Mouse (Mus musculus) frontal cortex, adult (tissue): Measurements from ENCODE around the gene Lpxn.

Experiments used
- ATAC-seq: cut with Nextera tagmentation; 2 replicates; pipeline ENCODE4 v1.9.2; 2017; ENCODE audit warnings: mild to moderate bottlenecking, moderate library complexity, mixed read lengths; ENCODE audit not compliant: low TSS enrichment

Gene Lpxn

DNA sequence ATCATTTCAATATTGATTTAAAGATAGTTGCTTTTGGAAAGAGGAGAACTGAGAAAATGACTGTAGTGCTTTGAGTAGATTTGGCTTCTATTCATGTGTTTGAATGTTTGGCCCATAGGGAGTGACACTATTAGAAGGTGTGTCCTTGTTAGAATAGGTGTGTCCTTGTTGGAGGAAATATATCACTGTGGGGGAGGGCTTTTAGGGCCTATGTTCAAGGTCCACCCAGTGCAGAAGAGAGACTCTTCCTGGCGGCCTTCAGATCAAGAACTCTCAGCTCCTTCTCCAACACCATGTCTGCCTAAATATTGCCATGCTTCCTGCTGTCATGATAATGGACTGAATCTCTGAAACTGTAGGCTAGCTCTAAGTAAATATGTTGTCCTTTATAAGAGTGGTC, 8.2 kb downstream of the Lpxn start:
- ATAC-seq = no peak

DNA sequence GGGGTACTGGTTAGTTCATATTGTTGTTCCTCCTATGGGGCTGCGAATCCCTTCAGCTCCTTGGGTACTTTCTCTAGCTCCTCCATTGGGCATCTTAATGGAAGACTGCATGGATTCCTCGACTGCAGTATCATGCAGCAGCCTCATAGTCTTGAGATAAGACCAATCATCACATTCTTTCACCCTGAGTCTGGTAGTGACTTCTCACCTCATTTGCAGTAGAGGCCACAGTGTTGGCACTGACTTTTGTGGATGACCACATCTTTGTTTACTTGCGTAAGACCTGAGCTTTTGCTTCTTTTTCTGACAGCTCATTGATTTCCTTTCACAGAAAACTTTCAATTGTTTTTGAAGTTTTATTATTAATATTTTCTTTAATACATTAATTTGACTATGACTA, 9.7 kb downstream of the Lpxn start:
- no peak for ATAC-seq

GRCm38 (mm10) chr19:12806214-12806613, 10.2 kb downstream of the Lpxn start:
- ATAC-seq = no peak

GRCm38 (mm10) chr19:12812644-12813364, 16.8 kb downstream of the Lpxn start:
- no peak for ATAC-seq

GRCm38 (mm10) chr19:12813883-12814282, 17.9 kb downstream of the Lpxn start:
- no peak for ATAC-seq

DNA sequence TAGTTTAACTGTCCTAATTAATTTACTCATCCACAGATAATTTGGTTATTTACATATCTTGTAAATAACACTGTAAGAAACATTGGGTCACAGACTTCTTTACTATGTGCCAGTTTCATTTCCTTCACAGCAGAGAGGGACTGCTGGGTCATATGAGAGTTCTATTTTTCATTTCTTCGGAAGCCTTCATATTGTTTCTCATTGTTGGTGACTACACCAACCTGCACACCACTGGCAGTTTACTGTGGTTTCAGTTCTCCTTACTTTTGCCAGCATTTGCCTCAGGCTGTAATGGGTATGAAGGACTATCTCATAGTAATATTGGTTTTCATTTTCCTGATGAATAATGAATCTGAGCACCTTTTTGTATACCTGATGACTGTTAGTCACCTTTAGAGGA, 22.5 kb downstream of the Lpxn start:
- no peak for ATAC-seq

DNA sequence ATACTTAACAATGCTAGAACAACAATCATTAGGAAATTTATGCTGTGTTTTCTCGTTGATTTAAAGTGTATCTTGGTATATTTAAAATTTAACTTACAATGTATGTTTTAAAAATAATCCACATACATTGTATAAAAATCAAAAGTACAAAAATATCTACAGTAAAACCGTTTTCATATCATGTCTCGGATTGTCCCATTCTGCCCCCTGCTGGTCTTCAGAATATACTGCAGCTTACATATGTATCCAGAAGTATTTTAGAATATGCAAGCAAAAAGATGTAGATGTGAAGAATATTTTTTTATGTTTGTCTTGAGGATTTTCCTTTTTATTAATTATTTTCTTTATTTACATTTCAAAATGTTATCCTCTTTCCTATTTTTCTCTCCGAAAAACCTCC, 24.4 kb downstream of the Lpxn start:
- ATAC-seq = no peak

DNA sequence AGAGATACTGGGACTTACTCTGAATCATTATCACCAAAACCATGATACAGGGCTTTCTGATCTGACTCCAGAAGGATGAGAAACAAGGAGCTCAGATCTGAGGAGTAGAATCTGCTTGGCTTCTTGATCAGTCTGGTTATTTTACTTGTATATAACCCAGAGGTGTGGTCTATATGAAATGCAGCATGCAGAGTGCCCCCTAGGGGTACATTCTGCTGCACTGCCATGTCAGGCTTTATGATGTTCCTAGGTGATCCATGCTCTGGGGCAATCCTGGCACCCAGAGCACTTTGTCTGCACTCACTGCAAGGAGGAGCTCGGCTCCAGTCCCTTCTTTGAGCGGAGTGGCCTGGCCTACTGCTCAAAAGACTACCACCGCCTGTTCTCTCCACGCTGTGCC, 28.6 kb downstream of the Lpxn start:
- no peak for ATAC-seq

GRCm38 (mm10) chr19:12830823-12831430, 34.9 kb downstream of the Lpxn start:
- no peak for ATAC-seq

GRCm38 (mm10) chr19:12831559-12831958, 35.6 kb downstream of the Lpxn start:
- ATAC-seq = no peak

- ATAC-seq = peak; percentile 89
These were observed 37.6 kb downstream of the Lpxn start for GRCm38 (mm10) chr19:12833625-12834024.

GRCm38 (mm10) chr19:12838507-12838906, 42.5 kb downstream of the Lpxn start:
- ATAC-seq = peak; percentile 85

DNA sequence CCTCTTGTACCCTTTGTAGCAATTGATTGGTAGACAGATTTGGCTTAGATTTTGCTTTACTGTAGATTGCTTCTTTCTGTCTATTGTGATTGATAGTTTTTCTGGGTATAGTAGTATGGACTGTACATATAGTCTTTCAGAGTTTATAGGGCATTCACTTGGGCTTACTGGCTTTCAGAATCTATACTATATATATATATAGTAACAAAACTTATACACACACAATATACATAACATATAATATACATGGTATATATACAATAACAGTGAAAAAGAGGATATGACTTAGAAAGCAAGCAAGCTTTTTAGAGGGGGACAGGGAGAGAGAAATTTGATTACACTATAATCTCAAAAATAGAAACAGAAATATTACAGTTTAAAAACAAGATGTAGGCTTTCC, 50.4 kb downstream of the Lpxn start, which contains the start of gene Gm5244:
TSS of gene Gm5244 (plus strand) at position 301 of the 400 bp plus-strand sequence.
- no peak for ATAC-seq

- ATAC-seq = no peak
These were observed 61.0 kb downstream of the Lpxn start, which contains the start of gene Olfr1444 for GRCm38 (mm10) chr19:12856983-12857382. Olfr1444 (plus strand) TSS chr19:12857283.
